Mouse (Mus musculus) left cerebral cortex, postnatal 36 days (tissue): ENCODE measurements around the gene Tmem213. TPM values are rescaled to one million over a fixed set of nuclear protein-coding genes. Genes with fewer than 3 reads are reported as not detected.

Source experiments
- DNase-seq, 2 experiments: peaks; one replicate each; pipeline ENCODE4 v3.0.0; 2021 to 2022; ENCODE audit warnings: low spot score in 2 of 2, mixed read lengths in 1 of 2
- intact Hi-C: fragments of 180-260 bp; cut with DNase I; formaldehyde crosslinking; loops from one replicate; pipeline ENCODE4 v1.15.1; 2025
- total RNA-seq, 2 experiments: library from RNA; stranded (reverse); gene quantifications; 2 replicates each; pipeline ENCODE4 v1.2.3; 2021

Tmem213 gene
- total RNA-seq, 2 experiments from 2014 or later: not detected

- DNase-seq: no peak
- intact Hi-C loops: no loop called here
Observed at GRCm38 (mm10) chr6:38109871-38110270, 816 bp downstream of the Tmem213 start.

GRCm38 (mm10) chr6:38110859-38111258 lies 1.8 kb downstream of the Tmem213 start:
- intact Hi-C loops: no loop called here
- no peak for DNase-seq

DNA sequence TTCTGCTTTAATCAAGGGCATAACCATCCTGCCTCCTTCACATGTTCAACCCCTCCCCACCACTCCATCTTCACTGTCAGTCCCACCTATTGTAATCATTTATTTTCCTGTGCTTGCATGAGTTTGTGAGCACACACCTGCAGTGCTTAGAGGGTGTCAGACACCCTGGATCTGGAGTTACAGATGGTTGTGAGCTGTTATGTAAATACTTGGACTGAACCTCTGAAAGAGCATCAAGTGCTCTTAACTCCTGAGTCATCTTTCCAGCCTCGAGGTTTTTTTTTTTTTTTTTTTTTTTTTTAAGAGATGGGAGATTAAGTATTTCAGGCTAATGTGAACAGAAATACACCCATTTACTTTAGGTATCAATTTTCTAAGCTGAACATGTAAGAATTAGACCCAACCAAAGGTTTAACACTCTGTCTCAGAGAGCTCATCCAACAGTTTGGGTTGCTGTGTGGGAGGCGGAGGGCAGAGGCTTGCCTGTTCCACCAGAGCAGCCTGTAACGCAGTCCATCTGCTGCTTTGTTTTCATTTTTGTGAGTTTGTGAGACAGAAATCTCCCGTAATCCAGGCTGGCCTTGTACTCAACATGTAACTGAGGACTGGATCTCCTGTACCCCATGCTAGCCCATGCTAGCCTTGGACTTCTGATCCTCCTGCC lies 7.2 kb downstream of the Tmem213 start:
- intact Hi-C loops: no loop called here
- DNase-seq: peak; percentile 32 to 38

GRCm38 (mm10) chr6:38118341-38118740 lies 9.3 kb downstream of the Tmem213 start:
- intact Hi-C loops: no loop called here
- no peak for DNase-seq

GRCm38 (mm10) chr6:38120681-38121371 lies 11.8 kb downstream of the Tmem213 start:
- no peak for DNase-seq
- intact Hi-C loops: no loop called here

GRCm38 (mm10) chr6:38121843-38122242 lies 12.8 kb downstream of the Tmem213 start:
- intact Hi-C loops: no loop called here
- no peak for DNase-seq

DNA sequence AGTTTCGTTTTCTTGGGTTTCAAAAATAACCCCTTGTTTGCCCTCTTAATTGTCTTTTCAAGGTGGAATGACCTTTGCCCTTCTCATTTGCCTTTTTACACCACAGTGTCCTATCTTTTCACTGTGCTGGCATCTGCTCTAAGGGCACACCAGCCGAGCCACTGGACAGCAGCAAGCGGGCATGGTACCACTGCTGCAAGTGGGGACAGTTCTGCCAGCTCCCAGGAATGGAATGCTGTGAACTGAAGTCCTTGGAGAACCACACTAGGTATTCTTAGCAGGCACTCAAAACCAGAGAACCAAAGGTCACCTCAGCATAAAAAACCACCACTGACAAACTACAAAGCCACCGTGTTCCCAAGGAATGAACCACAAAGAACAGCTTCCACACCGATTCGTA lies 13.7 kb downstream of the Tmem213 start:
- intact Hi-C loops: no loop called here

DNA sequence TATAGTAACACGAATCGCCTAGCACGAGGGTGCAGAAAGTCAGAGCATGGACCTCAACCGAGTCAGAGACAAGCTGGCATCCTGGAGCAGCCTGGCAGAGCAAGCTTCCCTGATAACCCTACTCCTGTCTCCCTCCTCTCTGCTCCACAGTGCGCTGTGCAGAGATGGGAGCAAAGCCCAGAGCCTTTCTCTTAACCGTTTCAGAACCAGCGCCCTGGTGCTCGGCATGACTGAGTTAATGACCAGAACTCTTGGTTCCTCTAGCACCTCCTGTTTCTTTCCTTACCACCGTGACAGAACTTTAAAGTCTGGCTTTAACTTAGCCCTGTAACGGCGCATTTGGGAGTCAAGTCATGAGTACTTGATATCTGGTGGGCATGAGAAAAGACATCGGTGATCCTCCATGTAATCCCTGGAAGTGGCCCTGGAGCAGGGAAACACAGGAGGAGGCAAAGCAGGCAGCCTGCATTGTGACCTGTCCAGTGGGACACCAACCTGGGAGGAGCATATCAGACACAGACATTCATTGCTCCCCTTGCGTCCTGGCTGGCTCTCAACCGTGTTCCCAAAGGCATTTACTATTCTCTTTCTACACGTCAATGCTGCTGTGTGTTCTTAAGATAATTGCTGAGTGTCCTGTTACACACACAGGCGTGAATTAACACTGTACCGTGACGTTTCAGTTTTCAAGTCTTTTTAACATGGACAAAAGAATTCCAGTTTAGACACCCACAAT lies 14.6 kb downstream of the Tmem213 start:
- intact Hi-C loops: no loop called here
- DNase-seq: no peak

More for the DNA sequence above, 13.7 kb downstream of the Tmem213 start:
- DNase-seq: no peak

DNA sequence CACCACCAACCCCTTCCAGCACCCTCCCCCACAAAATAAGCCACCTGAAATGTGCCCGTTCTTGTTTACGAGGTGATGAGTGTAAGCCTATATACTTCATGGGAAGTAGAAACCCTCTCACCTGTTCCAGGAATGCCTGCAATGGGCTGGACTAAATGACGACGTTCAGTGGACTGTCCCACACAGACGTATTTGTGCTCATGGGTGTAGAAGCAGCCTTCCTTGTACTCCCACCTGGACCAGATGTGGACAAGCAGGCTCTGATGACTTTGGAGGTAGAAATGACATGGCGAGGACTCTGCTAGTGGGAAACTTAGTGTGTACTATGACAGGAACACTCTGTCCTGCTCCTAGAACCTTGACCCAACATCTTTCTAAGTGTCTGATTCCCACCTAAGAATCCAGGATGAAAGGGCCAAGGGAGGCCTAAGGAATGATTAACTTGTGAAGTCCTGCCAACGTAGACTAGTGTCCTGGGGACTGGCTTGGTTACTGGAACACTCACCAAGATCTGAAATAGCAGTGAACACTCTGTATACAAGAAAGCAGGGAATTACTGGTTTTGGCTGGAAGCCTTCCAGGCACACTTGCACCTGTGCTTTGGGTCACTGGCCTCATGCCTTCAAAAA lies 15.3 kb downstream of the Tmem213 start, which contains the start of gene Atp6v0a4:
Gene Atp6v0a4, minus strand, starts transcription at position 380 of the 629 bp plus-strand sequence.
- DNase-seq: no peak
- intact Hi-C loops: no loop called here

GRCm38 (mm10) chr6:38124882-38125281 lies 15.8 kb downstream of the Tmem213 start:
- DNase-seq: no peak
- intact Hi-C loops: no loop called here

GRCm38 (mm10) chr6:38125462-38125861 lies 16.4 kb downstream of the Tmem213 start:
- DNase-seq: no peak
- intact Hi-C loops: no loop called here

- DNase-seq: no peak
- intact Hi-C loops: no loop called here
Observed at GRCm38 (mm10) chr6:38128115-38128514, 19.1 kb downstream of the Tmem213 start.

DNA sequence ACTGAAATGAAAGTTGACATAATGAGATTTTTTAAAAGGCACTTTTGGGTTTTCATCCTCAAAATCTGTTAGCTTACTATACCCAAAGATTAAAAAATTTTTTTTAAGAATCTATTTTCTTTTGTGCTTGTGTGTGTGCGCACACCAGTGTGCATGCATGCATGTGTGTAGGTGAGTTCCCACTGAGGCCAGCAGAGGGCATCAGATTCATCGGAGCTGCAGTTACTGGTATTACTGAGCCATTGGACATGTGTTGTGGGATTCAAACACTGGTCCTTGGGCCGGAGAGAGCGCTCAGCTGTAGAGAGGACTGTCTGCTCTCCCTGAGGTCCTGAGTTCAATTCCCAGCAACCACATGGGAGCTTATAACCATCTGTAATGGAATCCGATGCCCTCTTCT lies 20.8 kb downstream of the Tmem213 start:
- no peak for DNase-seq
- intact Hi-C loops: no loop called here

- DNase-seq: no peak
- intact Hi-C loops: no loop called here
Observed at GRCm38 (mm10) chr6:38131801-38132231, 22.8 kb downstream of the Tmem213 start.

DNA sequence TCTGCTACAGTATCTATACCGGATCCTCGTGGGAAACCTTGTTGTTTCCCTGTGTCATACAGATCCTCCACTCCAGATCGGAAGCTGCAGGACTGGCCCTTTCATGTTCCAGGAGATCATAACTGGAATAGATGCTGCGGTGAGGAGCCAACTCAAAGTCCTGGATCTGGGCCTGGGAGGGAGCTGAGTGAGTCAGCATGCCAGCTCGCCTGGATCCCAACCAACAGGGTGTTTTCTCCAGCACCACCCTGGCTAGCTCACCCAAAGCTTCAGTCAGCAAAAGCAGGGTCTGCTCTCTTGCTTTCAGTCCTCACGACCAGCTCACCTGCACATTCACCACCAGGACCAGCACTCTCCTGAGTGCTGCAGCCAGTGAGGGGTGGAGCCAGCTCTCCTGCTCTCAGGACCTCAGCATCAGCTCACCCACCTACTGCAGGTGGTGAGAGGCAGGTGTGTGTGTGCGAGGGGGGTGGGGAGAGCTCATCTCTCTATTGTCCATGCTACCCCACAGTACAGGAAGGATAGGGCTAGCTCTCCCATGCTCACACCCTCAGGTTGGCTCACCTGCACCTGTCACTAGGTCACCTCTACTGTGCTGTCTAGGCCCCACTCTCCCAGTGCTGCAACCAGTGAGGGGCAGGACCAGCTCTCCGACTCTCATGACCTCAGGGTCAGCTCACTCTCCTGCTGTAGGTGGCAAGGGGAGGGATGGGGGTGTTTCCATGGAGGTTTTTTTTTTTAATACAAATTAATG lies 25.9 kb downstream of the Tmem213 start:
- peak; percentile 76 for DNase-seq
- intact Hi-C loops: no loop called here

DNA sequence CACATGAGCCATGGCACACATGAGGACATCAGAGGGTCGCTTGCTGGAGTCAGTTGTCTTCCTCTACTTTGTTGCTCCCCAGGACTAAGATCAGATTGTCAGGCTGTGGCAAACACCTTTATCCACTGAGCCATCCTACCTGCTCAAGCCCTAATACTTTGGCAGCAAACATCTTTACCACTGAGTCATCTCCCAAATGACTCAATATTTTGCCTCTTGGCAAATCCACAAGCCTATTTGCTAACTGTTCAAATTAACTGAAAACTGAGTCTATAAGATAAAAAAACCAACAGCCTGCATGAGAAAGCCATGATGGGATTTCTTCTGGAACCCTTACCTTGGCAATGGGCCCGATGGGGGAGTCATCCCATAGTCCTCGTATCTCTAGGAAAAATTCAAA lies 30.0 kb downstream of the Tmem213 start:
- intact Hi-C loops: no loop called here
- no peak for DNase-seq

DNA sequence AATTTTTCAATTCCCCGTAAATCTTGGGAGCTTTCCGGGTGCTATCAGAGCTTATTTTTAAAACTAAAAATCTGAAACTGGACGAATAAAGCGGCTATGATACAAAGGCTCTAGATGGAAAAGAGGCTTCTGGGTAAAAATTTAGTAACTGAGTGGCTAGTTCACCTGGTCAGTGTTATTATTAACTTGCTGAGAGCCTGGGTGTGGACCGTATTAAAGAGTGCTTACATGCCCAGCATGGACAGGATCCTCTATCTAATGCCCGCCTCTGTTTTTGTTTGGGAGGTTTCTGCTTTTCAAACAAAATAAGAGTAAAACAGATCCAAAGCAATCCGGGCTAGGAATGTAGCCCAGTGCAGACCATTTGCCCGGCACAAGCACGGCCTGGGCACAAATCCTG lies 31.3 kb downstream of the Tmem213 start:
- intact Hi-C loops: no loop called here
- no peak for DNase-seq

- DNase-seq: peak in 1 of 2 experiments; percentile 28
- intact Hi-C loops: no loop called here
Observed at GRCm38 (mm10) chr6:38144161-38144998, 35.3 kb downstream of the Tmem213 start.
